Mouse (Mus musculus): ENCODE data around the gene Fras1.

DNA sequence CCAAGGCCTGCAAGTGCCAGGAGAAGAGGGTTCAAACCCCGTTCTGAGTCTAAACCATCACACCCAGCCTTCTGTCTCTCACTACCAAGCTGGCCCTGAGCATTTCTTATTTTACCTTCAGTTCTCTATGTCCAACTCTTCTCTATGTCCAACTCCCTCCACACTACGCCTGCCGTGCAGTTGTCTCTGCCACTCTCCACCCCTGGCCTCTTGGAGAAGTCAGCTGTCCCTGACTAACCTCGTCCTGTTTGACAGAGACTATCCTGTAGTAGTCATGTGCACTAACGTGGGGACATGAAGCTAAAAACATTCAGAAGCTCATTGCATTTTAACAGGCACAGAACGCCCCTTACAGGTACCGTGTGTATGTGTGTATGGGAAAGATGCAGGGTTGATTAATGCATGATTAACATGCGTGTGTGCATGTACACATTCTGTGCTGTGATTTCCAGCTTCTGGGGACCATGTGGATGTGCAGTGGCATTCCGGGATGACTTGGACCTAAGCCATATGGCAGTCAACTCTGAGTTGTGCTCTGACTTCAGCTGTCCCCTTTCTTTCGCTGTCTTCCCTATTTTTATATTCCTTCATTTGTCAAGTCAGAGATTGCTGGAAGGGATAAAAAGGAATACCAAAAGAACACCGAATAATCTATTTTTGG is 16.3 kb downstream of the Fras1 start:
- no peak for TF ChIP-seq CTCF (IDR thresholded peaks at IDR 0.05)
- no peak for TF ChIP-seq POLR2A (IDR thresholded peaks at IDR 0.05; ENCODE audit: insufficient read depth, low read depth, low read length)
- TF ChIP-seq EP300 (IDR thresholded peaks at IDR 0.05; ENCODE audit: insufficient read depth, low read depth, low read length) = no peak

All from heart, adult 2 months (tissue).